Mouse (Mus musculus) kidney, adult 2 months (tissue): ENCODE measurements at regions not wholly inside any gene's neighbourhood (a gene's known extent, or its start where the extent isn't known, plus 50 kb on each side); places are given as distances from the start of the nearest gene placed in this dataset.

Experiments used
- DNase-seq: peaks from one replicate; pipeline ENCODE4 v3.0.0; 2021
- H3K27ac ChIP-seq: fragments of 200-500 bp; 2 replicates; pipeline ENCODE4 v1.5.1; 2012; ENCODE audit warnings: low read depth, low read length, control low read depth, inconsistent platforms; ENCODE audit not compliant: insufficient read depth
- H3K27me3 ChIP-seq: fragments of 200-500 bp; replicated peaks from 2 replicates; pipeline ENCODE4 v1.6.1; 2012; ENCODE audit warnings: mild to moderate bottlenecking, moderate library complexity, low read length, inconsistent platforms; ENCODE audit not compliant: control insufficient read depth, insufficient read depth
- H3K36me3 ChIP-seq: fragments of 200-500 bp; 2 replicates; pipeline ENCODE4 v1.6.1; 2012; ENCODE audit warnings: mild to moderate bottlenecking, moderate library complexity, low read length, inconsistent platforms; ENCODE audit not compliant: control insufficient read depth, insufficient read depth
- H3K4me1 ChIP-seq: fragments of 200-500 bp; 2 replicates; pipeline ENCODE4 v1.6.1; 2011; ENCODE audit warnings: low read length; ENCODE audit not compliant: control insufficient read depth, insufficient read depth
- H3K4me3 ChIP-seq: fragments of 200-500 bp; 2 replicates; pipeline ENCODE4 v1.5.1; 2011; ENCODE audit warnings: mild to moderate bottlenecking, low read depth, low read length, control low read depth; ENCODE audit not compliant: insufficient read depth
- CTCF ChIP-seq: fragments of 200-500 bp; conservative IDR thresholded peaks from 2 replicates; pipeline ENCODE4 v1.5.1; 2011; ENCODE audit warnings: low read depth, mild to moderate bottlenecking, control low read depth, low read length, moderate library complexity, mixed read lengths; ENCODE audit not compliant: insufficient read depth, insufficient read length
- POLR2A ChIP-seq: fragments of 200-500 bp; IDR thresholded peaks from one replicate; pipeline ENCODE4 v1.6.1; 2011; ENCODE audit warnings: low read depth, low read length, control low read depth
- WGBS: fragments of 180-500 bp; shearing (Covaris S2); methylation state at CpG from one replicate; pipeline ENCODE4 v1.1.7; 2018; 5-methylcytosine and 5-hydroxymethylcytosine counted together

DNA sequence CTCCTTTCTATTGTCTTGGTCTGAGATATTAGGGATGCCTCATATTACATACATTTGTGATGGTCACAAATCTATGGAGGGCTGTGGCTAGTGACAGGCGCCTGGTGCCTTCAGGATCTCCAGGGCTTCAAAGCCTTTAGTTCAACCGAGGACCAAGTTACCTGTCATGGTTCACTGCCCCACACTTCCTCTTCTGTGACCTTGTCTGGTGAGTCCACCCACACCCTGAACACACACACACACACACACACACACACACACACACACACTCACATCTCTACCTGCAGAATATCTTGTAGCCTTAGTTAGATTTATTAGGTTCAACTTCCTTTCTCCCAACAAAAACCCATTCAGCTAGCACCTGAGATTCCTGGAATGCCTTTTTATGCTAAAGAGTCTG is 156.3 kb downstream of the Gm9733 start:
- whole genome bisulfite sequencing, result 62% methylated on average over 2 of the region's 2 CpGs
- 0 out of 2 replicates have a peak, but pooled peaks cover 5% of the 10 kb centered on the region for H3K4me1 ChIP-seq
- no peak for TF ChIP-seq CTCF
- TF ChIP-seq POLR2A, result no peak
- H3K36me3 ChIP-seq, result no peaks in the 10 kb centered on the region
- no peaks in the 10 kb centered on the region for H3K27me3 ChIP-seq
- no peak overlapping the region for H3K4me3 ChIP-seq
- no peak for DNase-seq
- no peak overlapping the region for H3K27ac ChIP-seq

DNA sequence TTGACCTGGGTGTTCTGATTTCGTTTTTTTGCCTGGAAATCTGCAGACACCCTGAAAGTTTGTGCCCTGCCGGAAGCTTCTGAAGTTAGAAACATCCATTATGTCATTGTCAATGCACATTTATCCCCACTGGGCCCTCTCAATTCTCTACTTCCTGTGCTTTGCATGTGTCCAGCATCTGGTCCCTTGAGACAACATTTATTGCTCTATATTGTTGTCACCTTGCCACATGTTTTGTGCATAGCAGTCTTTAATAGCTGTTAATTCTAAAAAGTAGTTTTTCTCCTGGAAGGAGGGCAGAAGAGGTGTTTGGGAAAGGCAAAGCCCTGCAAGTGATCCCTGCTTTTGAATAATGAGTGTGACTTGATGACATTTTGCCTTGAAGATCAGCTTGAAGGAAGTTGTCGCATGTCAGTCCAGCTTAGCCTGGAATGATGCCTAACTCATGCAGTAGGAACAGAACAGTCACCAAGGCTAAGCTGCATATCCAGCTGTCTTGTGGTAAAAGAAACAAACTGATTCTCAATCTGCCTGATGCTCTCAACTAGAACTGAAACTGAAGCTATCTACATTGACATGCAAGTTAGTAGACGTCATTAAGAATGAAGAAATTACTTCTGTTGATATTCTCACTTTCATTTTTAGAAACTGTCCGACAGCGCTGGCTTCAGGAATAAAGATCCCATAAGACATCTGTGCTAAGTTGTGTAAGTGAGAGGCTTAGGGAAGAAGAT is 152.9 kb downstream of the Gm9733 start:
- TF ChIP-seq CTCF, result no peak
- TF ChIP-seq POLR2A, result no peak
- DNase-seq, result no peak
- 0 out of 2 replicates have a peak, but pooled peaks cover 5% of the 10 kb centered on the region for H3K4me1 ChIP-seq
- no peaks in the 10 kb centered on the region for H3K27me3 ChIP-seq
- H3K36me3 ChIP-seq, result no peaks in the 10 kb centered on the region
- 68% methylated on average over 6 of the region's 6 CpGs for WGBS
- no peak overlapping the region for H3K27ac ChIP-seq
- H3K4me3 ChIP-seq, result no peak overlapping the region

DNA sequence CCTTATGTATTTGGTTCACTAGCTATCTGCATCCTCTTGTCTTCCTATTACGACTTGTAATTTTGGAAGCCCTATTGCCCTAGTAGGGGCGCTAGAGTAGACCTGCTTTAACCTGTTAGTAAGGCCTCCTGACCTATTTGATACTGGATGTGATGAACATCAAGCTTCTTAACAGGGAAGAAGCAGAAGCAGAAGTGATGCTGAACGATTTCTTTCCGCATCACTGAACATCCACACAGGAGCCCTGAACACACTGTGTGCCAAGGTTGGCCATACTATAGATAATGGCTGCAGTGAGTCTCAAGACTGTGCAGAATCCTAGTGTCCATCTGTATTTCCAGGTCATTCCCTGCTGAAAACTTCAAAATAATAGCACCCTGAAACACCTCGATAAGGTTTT is 151.0 kb downstream of the Gm9733 start:
- TF ChIP-seq POLR2A (no peak), CTCF (no peak)
- Histone ChIP-seq H3K27me3 (no peaks in the 10 kb centered on the region), H3K27ac (no peak overlapping the region), H3K4me3 (no peak overlapping the region), H3K36me3 (no peaks in the 10 kb centered on the region), H3K4me1 (0 out of 2 replicates have a peak, but pooled peaks cover under 1% of the 10 kb centered on the region)
- DNase-seq, result no peak
- 90% methylated on average over 5 of the region's 5 CpGs for WGBS

DNA sequence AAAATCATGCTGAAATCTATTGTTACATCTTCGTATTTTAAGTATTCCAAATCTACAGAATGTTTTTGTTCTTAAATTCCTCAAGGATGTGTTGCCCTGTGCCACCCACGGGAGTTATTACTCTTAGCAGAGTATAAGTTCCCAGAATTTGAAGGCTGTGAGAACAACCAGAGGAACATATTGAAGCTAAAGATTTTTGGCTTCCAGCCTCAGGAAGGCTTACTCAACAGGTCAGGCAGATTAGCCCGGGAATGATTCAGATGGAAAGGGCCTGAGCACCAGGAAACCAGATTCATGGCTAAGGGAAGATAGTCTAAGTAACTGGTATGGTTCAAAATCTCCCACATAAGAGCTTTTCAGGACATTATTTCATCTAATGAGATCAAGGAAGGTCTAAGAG is 145.4 kb downstream of the Gm9733 start:
- DNase-seq, result no peak
- no peak overlapping the region for H3K27ac ChIP-seq
- TF ChIP-seq CTCF (no peak), POLR2A (no peak)
- no peaks in the 10 kb centered on the region for H3K27me3 ChIP-seq
- no peak overlapping the region for H3K4me3 ChIP-seq
- H3K4me1 ChIP-seq, result 0 out of 2 replicates have a peak, but pooled peaks cover 3% of the 10 kb centered on the region
- no peaks in the 10 kb centered on the region for H3K36me3 ChIP-seq
- 75% methylated on average over 3 of the region's 3 CpGs for WGBS

DNA sequence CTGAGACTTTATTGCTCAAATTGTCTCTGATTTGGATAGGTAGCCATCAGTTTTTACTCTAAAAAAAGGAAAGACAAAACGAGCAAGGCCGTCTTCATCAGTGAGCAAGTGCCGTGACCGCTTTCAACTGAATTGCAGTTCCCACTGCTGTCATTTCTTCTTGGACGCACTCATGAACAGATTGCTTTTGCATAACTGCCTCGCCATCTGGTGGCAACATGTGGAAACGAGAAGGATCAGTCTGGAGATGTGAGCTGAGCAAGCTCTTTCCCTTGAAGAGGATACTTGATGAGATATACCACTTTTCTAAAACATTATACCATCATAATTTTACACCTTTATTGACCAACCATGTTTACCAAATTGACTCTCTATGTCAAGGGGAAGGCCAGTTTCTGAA is 137.7 kb downstream of the Gm9733 start:
- H3K27me3 ChIP-seq, result no peaks in the 10 kb centered on the region
- no peak for TF ChIP-seq POLR2A
- TF ChIP-seq CTCF, result peak; percentile 99
- H3K36me3 ChIP-seq, result no peaks in the 10 kb centered on the region
- no peak overlapping the region for H3K4me3 ChIP-seq
- peak; percentile 83 for DNase-seq
- H3K4me1 ChIP-seq, result 0 out of 2 replicates have a peak, but pooled peaks cover 3% of the 10 kb centered on the region
- WGBS, result 1% methylated on average over 7 of the region's 7 CpGs
- H3K27ac ChIP-seq, result no peak overlapping the region

DNA sequence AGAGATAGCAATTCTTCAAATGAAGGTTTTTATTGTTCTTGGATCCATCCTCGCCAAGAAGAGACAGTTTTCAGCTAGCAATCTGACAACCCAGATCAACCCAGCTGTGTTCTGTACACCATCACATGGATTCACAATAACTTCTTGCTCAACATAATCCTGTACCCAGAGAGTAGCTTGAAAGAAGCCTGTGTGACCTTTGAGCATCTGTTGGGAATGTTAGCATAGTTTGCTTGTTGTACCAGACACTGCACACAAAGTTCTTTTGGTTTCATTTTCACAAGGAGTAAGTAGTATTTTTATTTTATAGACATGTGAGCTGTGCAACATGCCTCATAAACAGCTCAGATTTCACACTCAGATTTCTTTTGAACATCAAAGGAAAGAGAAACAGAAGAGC is 136.0 kb downstream of the Gm9733 start:
- Histone ChIP-seq H3K36me3 (no peaks in the 10 kb centered on the region), H3K27ac (no peak overlapping the region), H3K4me1 (0 out of 2 replicates have a peak, but pooled peaks cover 3% of the 10 kb centered on the region), H3K27me3 (no peaks in the 10 kb centered on the region), H3K4me3 (no peak overlapping the region)
- DNase-seq, result peak; percentile 14
- 53% methylated on average over 1 of the region's 1 CpGs for WGBS
- TF ChIP-seq POLR2A (no peak), CTCF (no peak)

DNA sequence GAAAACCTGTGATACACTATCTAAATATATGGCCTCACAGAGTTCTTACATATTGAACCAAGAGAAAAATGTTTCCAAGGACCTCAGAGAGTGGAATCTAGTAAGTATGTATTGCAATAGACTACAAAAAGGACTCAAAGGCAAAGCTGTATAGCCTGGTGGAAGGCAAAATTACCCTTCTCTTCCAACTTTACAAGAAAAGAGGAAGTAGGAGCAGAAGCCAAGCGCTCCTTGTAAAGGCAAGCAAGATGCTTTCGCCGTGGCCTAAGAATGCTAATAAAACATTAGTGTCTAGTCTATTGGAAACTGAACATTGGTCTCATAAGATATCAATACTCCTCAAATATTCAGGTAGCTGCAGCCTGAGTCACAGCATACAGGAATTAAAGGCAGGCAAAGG is 134.0 kb downstream of the Gm9733 start:
- 90% methylated on average over 3 of the region's 3 CpGs for WGBS
- DNase-seq, result no peak
- Histone ChIP-seq H3K36me3 (no peaks in the 10 kb centered on the region), H3K27me3 (no peaks in the 10 kb centered on the region), H3K4me1 (0 out of 2 replicates have a peak, but pooled peaks cover 3% of the 10 kb centered on the region), H3K27ac (no peak overlapping the region), H3K4me3 (no peak overlapping the region)
- no peak for TF ChIP-seq CTCF
- TF ChIP-seq POLR2A, result no peak
